Mouse (Mus musculus): Measurements from ENCODE around the gene Cpne4. TPM values are rescaled to one million over a fixed set of nuclear protein-coding genes. Genes with fewer than 3 reads are reported as not detected.

Gene Cpne4
- polyA plus RNA-seq, 1 experiment from 2014 or later: 0.12 TPM

DNA sequence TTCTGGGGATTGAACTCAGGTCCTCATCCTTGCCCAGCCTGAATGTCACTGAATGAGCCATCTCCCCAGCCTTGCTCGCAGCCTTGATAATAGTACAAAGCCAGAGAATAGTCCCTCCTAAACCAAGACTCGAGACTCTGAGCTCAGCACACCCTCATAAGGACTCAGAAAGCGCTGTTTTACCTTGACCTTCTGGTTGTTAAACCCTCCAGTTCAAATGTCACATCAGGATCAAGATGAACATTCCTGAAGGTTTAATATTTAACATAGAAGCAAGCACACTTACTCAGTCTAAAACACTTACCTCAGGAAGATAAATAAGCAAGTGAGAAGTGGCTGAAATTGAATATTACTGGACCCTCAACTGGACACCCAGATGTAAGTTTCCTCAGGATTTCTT, 405.1 kb downstream of the Cpne4 start:
- WGBS: 54% methylated on average over 3 of the region's 3 CpGs
- H3K9me3 ChIP-seq (ENCODE audit: low read depth, low read length): no peaks in the 10 kb centered on the region
- TF ChIP-seq CTCF (IDR thresholded peaks at IDR 0.05; ENCODE audit: low read depth): no peak
- ATAC-seq (ENCODE audit: insufficient read depth) (no peak), DNase-seq (no peak)
- H3K27ac ChIP-seq (ENCODE audit: low read depth): no peak overlapping the region
- no peak overlapping the region for H3K9ac ChIP-seq
- no peaks in the 10 kb centered on the region for H3K4me1 ChIP-seq (ENCODE audit: insufficient read depth)
- H3K4me3 ChIP-seq (ENCODE audit: low read depth, low read length): no peak overlapping the region
- H3K36me3 ChIP-seq (ENCODE audit: insufficient read depth): no peaks in the 10 kb centered on the region
- H3K27me3 ChIP-seq (ENCODE audit: insufficient read depth, low read length): no peaks in the 10 kb centered on the region
- H3K4me2 ChIP-seq: no peak overlapping the region

DNA sequence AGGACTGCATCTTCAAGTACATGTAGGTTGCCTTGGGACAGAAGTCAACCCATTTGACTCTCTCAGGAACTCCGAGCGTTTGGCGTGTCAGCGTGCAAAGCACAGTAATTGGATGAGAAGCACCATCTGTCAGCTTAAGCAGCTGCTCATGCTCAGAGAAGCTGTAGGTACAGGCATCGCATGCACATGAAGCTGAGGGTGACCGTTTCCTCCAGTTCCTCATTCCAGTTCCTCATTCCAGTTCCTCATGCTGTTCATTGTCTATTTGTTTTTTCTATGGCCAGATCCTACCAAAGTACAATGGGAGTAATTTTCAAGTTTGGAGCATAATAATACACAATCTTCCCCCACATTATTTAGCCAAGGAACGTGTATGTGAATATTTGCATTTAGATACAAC, 425.7 kb downstream of the Cpne4 start:
- WGBS: 71% methylated on average over 7 of the region's 7 CpGs
- no peaks in the 10 kb centered on the region for H3K36me3 ChIP-seq (ENCODE audit: insufficient read depth)

DNA sequence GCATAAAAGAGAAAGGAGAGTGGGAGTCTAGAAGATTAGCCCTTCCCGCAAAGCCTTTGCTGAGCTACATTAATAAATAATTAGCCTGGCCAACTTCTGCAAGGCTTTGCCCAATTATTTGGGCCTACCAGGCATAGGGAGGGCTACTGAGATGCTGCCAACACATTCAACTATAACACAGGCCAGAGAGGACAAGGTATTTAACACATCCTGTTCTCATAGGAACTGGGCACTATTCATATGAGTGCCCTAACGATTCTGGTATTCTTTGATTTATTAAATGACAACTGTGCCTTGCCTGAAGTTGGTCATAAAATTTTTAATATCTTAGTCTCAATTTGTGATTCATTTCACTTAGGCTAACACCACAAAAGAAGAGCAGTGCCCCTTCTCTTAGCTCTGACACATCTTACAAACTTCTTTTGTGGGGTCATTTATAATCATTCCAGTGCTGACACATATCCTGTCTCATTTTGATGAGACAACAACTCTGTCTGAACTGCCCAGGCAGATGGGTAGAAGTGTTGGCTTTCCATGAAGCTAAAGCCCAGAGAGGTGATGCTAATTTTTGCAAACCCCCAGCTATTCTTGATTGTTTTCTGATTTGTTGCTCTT, 435.0 kb downstream of the Cpne4 start:
- Histone ChIP-seq H3K4me3 (ENCODE audit: low read depth, low read length) (no peak overlapping the region), H3K9me3 (ENCODE audit: low read depth, low read length) (no peaks in the 10 kb centered on the region), H3K27me3 (ENCODE audit: insufficient read depth, low read length) (no peaks in the 10 kb centered on the region), H3K36me3 (ENCODE audit: insufficient read depth) (no peaks in the 10 kb centered on the region), H3K27ac (ENCODE audit: low read depth) (no peak overlapping the region), H3K9ac (no peak overlapping the region), H3K4me1 (ENCODE audit: insufficient read depth) (no peaks in the 10 kb centered on the region), H3K4me2 (no peak overlapping the region)
- no peak for TF ChIP-seq CTCF (IDR thresholded peaks at IDR 0.05; ENCODE audit: low read depth)
- ATAC-seq (ENCODE audit: insufficient read depth) (no peak), DNase-seq (no peak)
- 78% methylated on average over 2 of the region's 2 CpGs for WGBS

More for the DNA sequence above, 425.7 kb downstream of the Cpne4 start:
- DNase-seq: no peak
- H3K27me3 ChIP-seq (ENCODE audit: insufficient read depth, low read length): no peaks in the 10 kb centered on the region
- H3K9me3 ChIP-seq (ENCODE audit: low read depth, low read length): no peaks in the 10 kb centered on the region
- no peak for TF ChIP-seq CTCF (IDR thresholded peaks at IDR 0.05; ENCODE audit: low read depth)
- H3K4me2 ChIP-seq: no peak overlapping the region
- ATAC-seq (ENCODE audit: insufficient read depth): no peak
- no peak overlapping the region for H3K9ac ChIP-seq
- H3K4me3 ChIP-seq (ENCODE audit: low read depth, low read length): no peak overlapping the region
- H3K27ac ChIP-seq (ENCODE audit: low read depth): no peak overlapping the region
- H3K4me1 ChIP-seq (ENCODE audit: insufficient read depth): no peaks in the 10 kb centered on the region

DNA sequence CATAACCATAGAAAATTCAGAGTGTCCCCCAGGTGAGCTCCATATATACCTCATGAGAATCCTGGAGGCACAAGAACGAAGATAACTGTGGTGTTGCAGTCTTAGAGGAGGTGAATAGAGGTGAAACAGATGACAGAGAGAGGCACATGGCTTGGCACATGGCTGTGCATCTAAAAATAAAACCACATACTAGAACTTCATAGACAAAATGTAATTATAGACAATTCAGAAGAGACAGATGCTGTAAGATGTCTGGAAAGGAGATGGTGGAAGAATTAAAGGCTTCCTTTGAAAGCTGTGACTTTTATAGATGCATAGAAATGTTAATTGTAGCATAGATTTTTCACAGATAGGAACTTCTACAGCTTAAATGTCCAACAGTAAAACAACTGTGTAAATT, 451.1 kb downstream of the Cpne4 start:
- 51% methylated on average over 1 of the region's 1 CpGs for WGBS
- Histone ChIP-seq H3K36me3 (ENCODE audit: insufficient read depth) (no peaks in the 10 kb centered on the region), H3K27me3 (ENCODE audit: insufficient read depth, low read length) (no peaks in the 10 kb centered on the region), H3K4me3 (ENCODE audit: low read depth, low read length) (no peak overlapping the region), H3K4me2 (no peak overlapping the region), H3K27ac (ENCODE audit: low read depth) (no peak overlapping the region), H3K9ac (no peak overlapping the region), H3K4me1 (ENCODE audit: insufficient read depth) (no peaks in the 10 kb centered on the region), H3K9me3 (ENCODE audit: low read depth, low read length) (no peaks in the 10 kb centered on the region)
- DNase-seq (no peak), ATAC-seq (ENCODE audit: insufficient read depth) (no peak)
- TF ChIP-seq CTCF (IDR thresholded peaks at IDR 0.05; ENCODE audit: low read depth): no peak

DNA sequence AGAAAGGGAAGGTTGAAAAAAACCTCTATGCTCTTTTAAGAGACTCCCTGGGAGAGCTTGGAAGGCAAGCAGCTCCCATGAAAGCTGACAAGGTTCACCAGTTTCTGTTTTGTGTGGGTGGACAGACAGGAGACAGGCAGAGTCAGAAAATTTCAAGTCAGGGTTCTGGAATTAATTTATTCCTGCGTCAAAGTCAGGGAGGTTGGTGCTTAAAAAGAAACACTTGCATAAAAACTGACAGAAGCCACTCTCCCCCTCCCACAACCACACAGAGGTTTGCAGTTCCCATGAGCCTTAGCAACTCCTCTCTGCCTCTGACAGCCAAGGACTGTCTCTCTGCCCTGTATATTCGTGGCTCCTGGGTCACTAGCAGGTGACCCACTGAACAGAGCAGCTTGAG, 463.6 kb downstream of the Cpne4 start:
- 32% methylated on average over 2 of the region's 2 CpGs for WGBS
- DNase-seq: no peak
- TF ChIP-seq CTCF (IDR thresholded peaks at IDR 0.05; ENCODE audit: low read depth): no peak
- H3K4me1 ChIP-seq (ENCODE audit: insufficient read depth): no peaks in the 10 kb centered on the region
- no peaks in the 10 kb centered on the region for H3K27me3 ChIP-seq (ENCODE audit: insufficient read depth, low read length)
- no peak overlapping the region for H3K27ac ChIP-seq (ENCODE audit: low read depth)
- H3K4me2 ChIP-seq: no peak overlapping the region
- no peaks in the 10 kb centered on the region for H3K36me3 ChIP-seq (ENCODE audit: insufficient read depth)
- no peaks in the 10 kb centered on the region for H3K9me3 ChIP-seq (ENCODE audit: low read depth, low read length)
- no peak overlapping the region for H3K9ac ChIP-seq
- no peak for ATAC-seq (ENCODE audit: insufficient read depth)
- H3K4me3 ChIP-seq (ENCODE audit: low read depth, low read length): no peak overlapping the region

DNA sequence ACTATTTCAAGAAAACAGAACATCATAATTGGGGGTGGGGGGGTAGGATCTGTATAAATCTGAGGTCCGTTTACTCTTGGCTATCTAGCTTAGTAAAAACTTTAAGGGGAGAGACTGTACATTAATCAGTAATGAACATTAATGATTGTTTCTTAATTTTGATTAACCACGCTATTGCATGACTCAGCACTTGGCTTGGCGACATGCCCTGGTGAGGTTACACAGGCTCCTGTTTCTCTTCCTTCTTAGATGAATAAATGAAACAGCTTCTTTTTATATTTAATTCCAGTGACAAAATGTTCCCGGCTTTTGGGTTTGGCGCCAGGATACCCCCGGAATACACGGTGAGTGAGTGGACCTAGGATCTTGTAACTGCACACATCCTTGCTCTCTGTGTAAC, 471.1 kb downstream of the Cpne4 start:
- no peak overlapping the region for H3K4me2 ChIP-seq
- H3K27ac ChIP-seq (ENCODE audit: low read depth): no peak overlapping the region
- H3K9ac ChIP-seq: no peak overlapping the region
- H3K4me3 ChIP-seq (ENCODE audit: low read depth, low read length): no peak overlapping the region
- H3K9me3 ChIP-seq (ENCODE audit: low read depth, low read length): no peaks in the 10 kb centered on the region
- no peaks in the 10 kb centered on the region for H3K27me3 ChIP-seq (ENCODE audit: insufficient read depth, low read length)
- DNase-seq (no peak), ATAC-seq (ENCODE audit: insufficient read depth) (no peak)
- no peaks in the 10 kb centered on the region for H3K4me1 ChIP-seq (ENCODE audit: insufficient read depth)
- no peaks in the 10 kb centered on the region for H3K36me3 ChIP-seq (ENCODE audit: insufficient read depth)
- 84% methylated on average over 7 of the region's 7 CpGs for WGBS
- no peak for TF ChIP-seq CTCF (IDR thresholded peaks at IDR 0.05; ENCODE audit: low read depth)

DNA sequence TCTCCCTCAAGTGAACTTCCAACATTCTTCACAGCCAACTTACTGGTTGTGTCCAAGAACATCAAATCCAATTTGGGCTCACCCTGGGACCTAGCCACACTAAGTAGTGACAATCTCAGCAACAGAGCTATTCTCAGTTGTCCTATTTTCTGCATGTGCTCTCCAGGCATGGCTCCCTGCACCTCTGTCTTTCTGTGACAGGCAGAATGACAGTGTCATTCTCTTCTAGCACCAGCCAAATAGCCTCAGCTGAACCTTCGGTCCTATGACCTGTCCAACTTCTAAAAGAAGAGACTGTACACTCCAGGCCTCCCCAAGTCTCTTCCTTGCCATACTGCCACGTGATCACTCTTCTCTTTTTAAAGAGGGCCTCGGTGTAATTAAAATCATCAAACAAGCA, 481.2 kb downstream of the Cpne4 start:
- no peaks in the 10 kb centered on the region for H3K9me3 ChIP-seq (ENCODE audit: low read depth, low read length)
- no peak overlapping the region for H3K27ac ChIP-seq (ENCODE audit: low read depth)
- no peak overlapping the region for H3K4me2 ChIP-seq
- no peaks in the 10 kb centered on the region for H3K27me3 ChIP-seq (ENCODE audit: insufficient read depth, low read length)
- H3K4me1 ChIP-seq (ENCODE audit: insufficient read depth): no peaks in the 10 kb centered on the region
- DNase-seq (no peak), ATAC-seq (ENCODE audit: insufficient read depth) (no peak)
- no peaks in the 10 kb centered on the region for H3K36me3 ChIP-seq (ENCODE audit: insufficient read depth)
- H3K9ac ChIP-seq: no peak overlapping the region
- WGBS: 68% methylated on average over 3 of the region's 3 CpGs
- TF ChIP-seq CTCF (IDR thresholded peaks at IDR 0.05; ENCODE audit: low read depth): no peak
- H3K4me3 ChIP-seq (ENCODE audit: low read depth, low read length): no peak overlapping the region

DNA sequence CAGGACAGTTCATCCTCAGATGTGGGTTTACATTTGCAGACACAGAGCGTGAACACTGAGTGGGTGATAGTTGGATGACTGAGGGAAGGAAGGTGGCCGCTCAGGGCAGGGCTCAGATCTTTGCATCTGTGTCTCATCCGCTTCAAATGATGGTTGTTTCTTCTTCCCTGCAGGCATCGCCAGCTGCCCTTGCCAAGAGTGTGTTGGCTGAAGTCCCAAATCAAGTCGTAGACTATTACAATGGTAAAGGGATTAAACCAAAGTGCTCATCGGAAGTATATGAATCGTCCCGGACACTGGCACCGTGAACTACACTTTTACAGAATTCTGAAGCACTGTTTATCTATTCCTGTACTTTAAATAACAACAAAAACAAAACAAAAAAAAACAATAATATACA, 485.5 kb downstream of the Cpne4 start:
- Histone ChIP-seq H3K27me3 (ENCODE audit: insufficient read depth, low read length) (no peaks in the 10 kb centered on the region), H3K4me3 (ENCODE audit: low read depth, low read length) (no peak overlapping the region), H3K9ac (no peak overlapping the region), H3K9me3 (ENCODE audit: low read depth, low read length) (no peaks in the 10 kb centered on the region), H3K4me2 (no peak overlapping the region), H3K27ac (ENCODE audit: low read depth) (no peak overlapping the region), H3K4me1 (ENCODE audit: insufficient read depth) (no peaks in the 10 kb centered on the region), H3K36me3 (ENCODE audit: insufficient read depth) (no peaks in the 10 kb centered on the region)
- DNase-seq (no peak), ATAC-seq (ENCODE audit: insufficient read depth) (no peak)
- 80% methylated on average over 9 of the region's 9 CpGs for WGBS
- no peak for TF ChIP-seq CTCF (IDR thresholded peaks at IDR 0.05; ENCODE audit: low read depth)
